Mouse (Mus musculus): ENCODE measurements around the gene Sprr1a. TPM values are rescaled to one million over a fixed set of nuclear protein-coding genes. Genes with fewer than 3 reads are reported as not detected.

Gene Sprr1a
- total RNA-seq, 2 experiments from 2014 or later, result not detected

Other genes with a start within 250 kb of the Sprr1a start
- gene Sprr2a3, start 200.5 kb downstream of the Sprr1a start, total RNA-seq (2021), result not detected
- gene Sprr2b, start 169.3 kb downstream of the Sprr1a start, total RNA-seq (2021), result not detected
- gene Sprr2d, start 146.8 kb downstream of the Sprr1a start, total RNA-seq (2021), result not detected
- not detected for gene Sprr2e, start 133.8 kb downstream of the Sprr1a start, total RNA-seq (2021)
- not detected for gene Sprr2f, start 120.7 kb downstream of the Sprr1a start, total RNA-seq (2021)
- gene Sprr2h, start 100.2 kb downstream of the Sprr1a start, total RNA-seq (2021), result not detected
- not detected for gene Sprr2i, start 77.9 kb downstream of the Sprr1a start, total RNA-seq (2021)
- gene Sprr2j-ps, start 67.8 kb downstream of the Sprr1a start, total RNA-seq (2021), result not detected
- 1 to 10 TPM; 1.5 to 3.6 TPM for gene Gm9774, start 56.5 kb downstream of the Sprr1a start, total RNA-seq (2021)
- not detected for gene Sprr2k, start 53.3 kb downstream of the Sprr1a start, total RNA-seq (2021)
- gene Sprr1b, start 47.1 kb downstream of the Sprr1a start, total RNA-seq (2021), result not detected
- not detected for gene Sprr3, start 27.2 kb downstream of the Sprr1a start, total RNA-seq (2021)
- not detected for gene Sprr4, start 14.6 kb upstream of the Sprr1a start, total RNA-seq (2021)
- gene 2310046K23Rik, start 48.6 kb upstream of the Sprr1a start, total RNA-seq (2021), result not detected
- gene Ivl, start 87.8 kb upstream of the Sprr1a start, total RNA-seq (2021), result not detected
- gene Smcp, start 103.1 kb upstream of the Sprr1a start, total RNA-seq (2021), result not detected
- gene 2210017I01Rik, start 121.6 kb upstream of the Sprr1a start, total RNA-seq (2021), result not detected
- gene Lce6a, start 135.8 kb upstream of the Sprr1a start, total RNA-seq (2021), result not detected
- gene Lce1a1, start 162.4 kb upstream of the Sprr1a start, total RNA-seq (2021), result not detected
- not detected for gene Lce1b, start 171.0 kb upstream of the Sprr1a start, total RNA-seq (2021)
- not detected for gene Lce1a2, start 184.4 kb upstream of the Sprr1a start, total RNA-seq (2021)
- gene Lce1c, start 193.4 kb upstream of the Sprr1a start, total RNA-seq (2021), result not detected
- gene Lce1d, start 201.3 kb upstream of the Sprr1a start, total RNA-seq (2021), result not detected
- gene Lce1e, start 223.2 kb upstream of the Sprr1a start, total RNA-seq (2021), result not detected
- gene Lce1f, start 234.5 kb upstream of the Sprr1a start, total RNA-seq (2021), result not detected

All from left cerebral cortex, postnatal 10 days (tissue).